Mouse (Mus musculus) myocyte (in vitro differentiated cells): Measurements from ENCODE around the gene Slc7a6.

Experiments used
- CEBPB ChIP-seq: IDR thresholded peaks from 2 replicates; pipeline ENCODE4 v1.6.1; 2011; ENCODE audit warnings: mild to moderate bottlenecking, moderate library complexity; ENCODE audit not compliant: poor library complexity, insufficient read depth, severe bottlenecking
- POLR2A ChIP-seq: IDR thresholded peaks from one replicate; pipeline ENCODE4 v1.6.1; 2011; ENCODE audit warnings: low read depth, mild to moderate bottlenecking, control low read depth, moderate library complexity; ENCODE audit not compliant: insufficient read length

GRCm38 (mm10) chr8:106158381-106158780, 10.3 kb upstream of the Slc7a6 start:
- TF ChIP-seq POLR2A (no peak), CEBPB (no peak)
